Mouse (Mus musculus) heart, postnatal 25 days (tissue): Measurements from ENCODE around the gene Sgms1. TPM values are rescaled to one million over a fixed set of nuclear protein-coding genes. Genes with fewer than 3 reads are reported as not detected.
"Not testable (repeated sequence)": the region's sequence is repeated elsewhere in the genome, so short reads cannot be mapped to it uniquely, and the experiment has no call there.

Experiments
- DNase-seq: peaks from one replicate; pipeline ENCODE4 v3.0.0; 2022; ENCODE audit warnings: low spot score
- intact Hi-C: fragments of 180-260 bp; cut with DNase I; formaldehyde crosslinking; loops from one replicate; pipeline ENCODE4 v1.15.1; 2025
- total RNA-seq, 2 experiments: library from RNA; stranded (reverse); gene quantifications; 2 replicates each; pipeline ENCODE4 v1.2.3; 2021

Sgms1 gene
- total RNA-seq, 2 experiments from 2014 or later: 55.8 to 59.0 TPM

DNA sequence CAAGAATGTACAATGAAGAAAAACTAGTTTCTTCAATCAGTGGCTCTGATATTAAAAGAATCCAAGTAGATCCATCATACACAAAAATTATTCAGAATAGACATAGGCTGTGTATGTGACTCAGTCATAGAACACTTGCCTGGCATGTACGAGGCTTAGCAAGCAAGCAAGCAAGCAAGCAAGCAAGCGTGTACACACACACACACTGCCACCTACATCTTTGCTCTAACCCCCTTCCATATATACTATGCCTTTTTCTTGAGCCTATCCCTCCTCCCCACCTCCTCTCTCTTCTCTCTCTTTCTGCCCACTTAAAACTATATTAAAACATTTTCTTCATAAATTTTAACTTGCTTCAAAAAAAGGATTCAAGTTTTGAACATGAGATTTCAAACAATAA, 54.8 kb downstream of the Sgms1 start:
- intact Hi-C loops: no loop called here
- DNase-seq: no peak

DNA sequence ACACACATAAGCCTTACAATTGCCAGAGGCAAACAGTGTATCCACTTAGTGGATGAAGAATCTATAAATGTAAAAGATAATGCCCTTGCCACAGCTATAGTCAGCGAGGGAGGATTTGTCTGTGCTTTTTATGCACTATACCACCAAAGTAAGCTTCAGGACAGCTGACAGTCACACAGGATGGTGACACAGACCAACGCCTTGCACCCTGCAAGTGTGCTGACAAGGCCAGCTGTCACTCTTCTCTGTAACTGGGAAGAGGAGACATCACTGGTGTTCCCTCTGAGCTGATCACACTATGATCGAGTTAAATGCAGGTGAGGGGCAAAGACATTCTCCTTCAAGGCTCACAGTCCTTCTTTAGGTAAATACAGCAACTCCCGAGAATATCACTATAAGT, 56.0 kb downstream of the Sgms1 start:
- intact Hi-C loops: no loop called here
- no peak for DNase-seq

DNA sequence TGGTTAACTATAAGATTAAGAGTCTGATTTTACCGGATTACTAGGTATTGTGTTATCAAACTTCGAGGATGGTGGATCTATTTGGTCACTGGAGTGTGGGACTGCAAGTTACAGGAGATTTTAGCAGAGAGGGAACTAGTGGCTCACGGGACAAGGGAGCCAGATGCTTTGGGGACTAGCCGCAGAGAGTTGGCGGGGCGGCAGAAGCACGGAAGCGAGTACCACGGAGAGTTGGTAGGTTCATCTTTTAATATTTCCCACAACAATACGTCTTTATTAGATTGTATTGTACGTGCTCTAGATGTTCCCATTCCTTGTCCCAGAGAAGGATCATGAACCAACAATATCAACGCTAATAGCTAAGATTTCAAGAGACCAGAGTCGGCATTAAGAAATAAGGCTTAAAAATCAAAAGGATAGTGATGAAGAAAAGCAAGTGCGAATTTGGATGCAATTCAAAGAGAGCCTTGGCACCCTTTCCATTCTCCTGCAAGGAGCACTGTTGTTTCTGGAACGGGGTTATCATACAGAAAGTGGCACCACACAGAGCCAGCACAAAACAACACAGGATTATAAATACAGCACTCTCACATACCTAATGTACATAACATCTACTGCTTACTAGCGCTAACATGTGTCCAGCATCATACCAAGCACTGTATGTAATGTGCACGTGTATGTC, 56.6 kb downstream of the Sgms1 start:
- DNase-seq: no peak
- intact Hi-C loops: no loop called here

DNA sequence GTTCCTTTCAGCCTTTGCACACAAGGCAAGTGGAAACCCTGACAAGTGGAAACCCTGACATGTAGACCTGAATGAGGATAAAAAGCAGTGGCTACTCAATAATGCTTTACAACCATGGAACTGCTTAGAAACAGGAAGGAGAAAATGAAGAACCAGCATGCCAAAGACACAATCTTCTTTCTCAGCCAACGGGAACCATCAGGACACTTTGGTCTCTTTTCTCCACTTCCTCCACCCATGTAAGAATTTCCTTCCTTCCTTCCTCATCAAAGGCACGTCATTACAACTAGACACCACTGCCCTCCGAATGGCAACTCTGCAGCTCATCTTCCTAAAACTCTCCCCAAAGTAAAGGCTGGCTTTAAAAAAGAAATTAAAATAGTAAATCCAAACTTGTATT, 59.3 kb downstream of the Sgms1 start:
- DNase-seq: no peak
- intact Hi-C loops: no loop called here

DNA sequence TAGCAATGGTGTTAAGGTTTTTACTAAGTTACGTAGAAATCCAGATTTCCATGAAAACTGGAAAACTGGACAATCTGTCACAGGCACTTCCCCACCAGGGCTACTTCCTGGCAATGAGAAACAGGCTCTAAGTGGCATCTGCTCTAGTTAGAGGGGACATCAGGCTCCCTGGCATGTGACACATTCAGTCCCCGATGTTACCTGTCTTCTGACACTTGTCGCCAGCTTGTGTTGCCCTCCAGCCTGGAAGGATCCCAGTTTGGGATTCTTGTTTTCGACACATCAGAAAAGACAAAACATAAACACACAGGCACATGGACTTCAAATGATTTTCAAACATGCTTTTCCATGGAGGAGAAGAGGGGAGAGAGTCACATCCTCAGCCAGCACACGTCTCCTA, 60.0 kb downstream of the Sgms1 start:
- intact Hi-C loops: no loop called here
- no peak for DNase-seq

DNA sequence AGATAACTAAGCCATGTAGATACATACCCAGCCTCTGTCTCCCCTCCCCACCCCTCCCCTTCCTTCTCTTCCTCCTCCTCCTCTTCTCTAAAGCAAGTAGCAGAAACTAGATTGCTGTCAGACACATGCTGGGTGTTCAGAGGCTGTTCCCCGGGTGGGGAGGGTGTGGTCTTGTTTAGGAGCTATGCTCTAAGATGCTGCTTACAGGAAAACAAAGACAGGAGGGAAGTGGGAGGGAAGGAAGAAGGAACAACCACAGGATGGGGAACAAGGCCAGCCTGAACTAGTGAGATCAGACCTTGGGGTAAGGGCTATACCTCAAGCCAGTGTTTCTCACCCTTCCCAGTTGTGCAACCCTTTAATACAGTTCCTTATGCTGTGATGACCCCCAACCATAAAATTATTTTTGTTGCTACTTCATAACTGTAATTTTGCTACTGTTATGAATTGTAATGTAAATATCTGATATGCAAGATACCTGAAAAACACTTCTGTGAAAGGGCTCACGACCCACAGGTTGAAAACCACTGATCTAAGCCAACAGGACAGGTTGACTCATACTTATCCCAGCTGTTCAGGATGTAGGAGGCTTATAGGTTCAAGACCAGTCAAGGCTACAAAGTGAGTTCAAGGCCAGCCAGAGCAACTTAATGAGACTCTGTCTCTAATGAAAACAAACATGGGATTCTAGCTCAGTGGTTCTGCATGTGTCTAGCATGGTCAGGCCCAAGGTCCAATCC, 61.3 kb downstream of the Sgms1 start:
- intact Hi-C loops: no loop called here
- no peak for DNase-seq

DNA sequence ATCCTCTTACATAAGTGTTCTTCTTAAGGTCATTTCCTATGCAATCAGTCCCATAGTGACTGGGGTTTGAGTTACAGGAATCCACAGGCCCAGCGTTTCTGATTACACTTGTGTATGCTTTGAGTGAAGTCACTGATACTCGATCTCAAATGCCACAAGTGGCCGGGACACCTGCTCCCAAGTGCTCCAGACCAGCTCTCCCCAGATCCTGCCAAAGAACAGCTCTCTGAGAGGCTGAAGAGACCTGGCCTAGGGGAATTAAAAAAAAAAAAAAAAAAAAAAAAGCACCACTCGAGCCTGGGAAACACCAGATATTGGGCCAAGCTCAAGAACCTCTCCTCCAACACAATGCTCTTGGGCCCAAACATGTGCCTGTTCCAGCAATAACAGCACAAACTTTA, 62.9 kb downstream of the Sgms1 start:
- intact Hi-C loops: no loop called here
- DNase-seq: no peak

- no peak for DNase-seq
- intact Hi-C loops: no loop called here
Measured at GRCm38 (mm10) chr19:32326156-32326555, 63.4 kb downstream of the Sgms1 start.

DNA sequence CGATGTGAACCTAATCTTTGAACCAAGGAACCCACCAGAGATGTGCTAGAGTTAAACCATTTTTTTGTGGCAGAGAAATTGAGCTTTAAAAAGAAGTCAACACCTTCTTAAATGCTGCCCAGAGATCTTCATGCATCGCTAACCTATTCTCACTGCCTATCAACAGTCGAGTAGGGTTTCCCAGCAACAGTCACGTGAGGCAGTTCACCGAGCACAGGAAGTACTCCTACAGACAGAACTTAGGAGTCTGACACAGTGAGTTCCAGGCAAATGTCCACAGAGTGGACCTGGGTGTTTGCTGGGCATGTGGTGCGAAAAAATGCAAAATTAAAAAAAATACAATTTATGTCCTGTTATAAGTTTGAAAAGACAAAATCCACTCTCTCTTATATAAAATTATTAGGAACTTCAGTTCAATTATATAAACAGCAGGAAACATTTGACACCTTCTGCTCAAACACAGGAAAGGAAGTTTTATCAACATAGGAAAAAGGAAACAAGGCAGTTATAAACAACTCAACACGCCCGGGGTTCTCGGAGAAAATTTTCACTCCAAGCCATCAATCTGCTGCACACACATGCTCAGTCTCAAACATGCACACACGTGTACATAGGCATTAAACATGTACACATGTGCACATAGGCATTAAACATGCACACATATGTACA, 64.3 kb downstream of the Sgms1 start:
- DNase-seq: no peak
- intact Hi-C loops: no loop called here

GRCm38 (mm10) chr19:32324550-32324949, 65.0 kb downstream of the Sgms1 start:
- intact Hi-C loops: loop anchor here (5.0 kb wide), 3 partner anchors 112 to 197 kb away; no protein-coding TSS in a partner anchor
- no peak for DNase-seq

GRCm38 (mm10) chr19:32323070-32323469, 66.4 kb downstream of the Sgms1 start:
- DNase-seq: no peak
- intact Hi-C loops: loop anchor here (2.0 to 5.0 kb wide), 4 partner anchors 66 to 196 kb away; partner anchors contain the start of gene Sgms1

DNA sequence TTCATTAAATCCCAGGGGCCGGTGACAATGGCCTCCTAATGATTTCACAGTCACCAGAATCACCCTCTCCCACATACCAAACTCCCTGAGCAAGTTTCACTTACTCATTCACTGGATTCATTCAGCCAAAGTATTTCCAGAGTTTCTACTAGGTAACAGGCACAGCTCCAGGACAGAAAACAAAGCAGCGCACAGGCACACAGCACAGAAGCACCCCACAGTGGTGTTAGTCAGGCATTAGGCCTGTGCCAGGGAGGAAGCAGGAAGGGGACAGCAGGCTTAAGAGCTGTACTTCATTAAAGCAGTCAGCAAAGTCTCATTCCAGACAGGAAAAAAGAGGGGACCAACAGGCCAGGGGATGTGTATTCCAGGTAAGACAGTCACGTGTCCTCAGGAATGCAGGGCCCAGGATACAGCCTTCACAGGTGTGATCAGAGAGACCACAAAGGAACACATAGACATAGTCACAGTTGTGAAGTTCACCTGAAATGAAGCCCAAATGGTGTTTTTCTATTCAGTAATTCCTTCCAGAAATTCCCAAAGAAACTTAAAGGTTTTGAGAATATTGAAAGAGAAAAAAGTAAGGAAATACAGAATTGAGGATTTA, 67.0 kb downstream of the Sgms1 start:
- DNase-seq: peak; percentile 59
- intact Hi-C loops: loop anchor here (2.0 to 5.0 kb wide), 4 partner anchors 66 to 195 kb away; partner anchors contain the start of gene Sgms1

DNA sequence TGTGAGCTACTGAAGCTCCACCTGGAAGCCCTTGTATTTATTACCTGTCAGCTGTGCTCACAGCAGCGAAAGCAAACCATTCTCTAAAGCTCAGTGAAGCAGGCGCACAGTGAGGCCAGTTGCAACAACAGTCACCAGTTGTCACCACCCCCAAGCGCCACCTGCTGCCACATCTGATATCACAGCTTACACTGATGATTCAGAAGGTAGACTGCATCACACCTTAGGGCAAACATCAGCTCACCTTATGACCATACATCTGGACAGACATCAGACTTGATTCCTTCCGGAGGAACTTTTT, 69.2 kb downstream of the Sgms1 start:
- intact Hi-C loops: loop anchor here (2.0 to 5.0 kb wide), 4 partner anchors 16 to 193 kb away; no protein-coding TSS in a partner anchor

GRCm38 (mm10) chr19:32319531-32320365, 69.8 kb downstream of the Sgms1 start:
- intact Hi-C loops: loop anchor here (2.0 to 5.0 kb wide), 4 partner anchors 15 to 192 kb away; no protein-coding TSS in a partner anchor
- DNase-seq: no peak

More for the DNA sequence above, 69.2 kb downstream of the Sgms1 start:
- DNase-seq: no peak

DNA sequence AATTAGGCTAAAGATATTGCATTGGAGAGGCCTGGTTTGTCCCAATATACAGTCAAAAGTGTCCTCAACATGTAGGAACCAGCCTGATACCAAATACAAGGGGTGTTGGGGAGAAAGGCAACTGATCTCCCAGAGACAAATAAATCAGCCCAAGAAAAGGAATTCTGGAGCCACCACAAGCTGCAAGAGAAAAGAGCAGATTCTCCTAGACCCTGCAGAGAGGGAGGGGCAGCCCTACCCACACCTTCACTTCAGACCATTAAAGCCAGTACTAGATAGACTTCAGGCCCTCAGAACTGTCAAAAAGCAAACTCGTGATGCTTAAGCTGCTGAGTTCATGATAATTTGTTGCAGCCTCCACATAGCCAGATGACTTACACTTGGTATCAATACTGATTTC, 70.5 kb downstream of the Sgms1 start:
- intact Hi-C loops: no loop called here
- DNase-seq: no peak

DNA sequence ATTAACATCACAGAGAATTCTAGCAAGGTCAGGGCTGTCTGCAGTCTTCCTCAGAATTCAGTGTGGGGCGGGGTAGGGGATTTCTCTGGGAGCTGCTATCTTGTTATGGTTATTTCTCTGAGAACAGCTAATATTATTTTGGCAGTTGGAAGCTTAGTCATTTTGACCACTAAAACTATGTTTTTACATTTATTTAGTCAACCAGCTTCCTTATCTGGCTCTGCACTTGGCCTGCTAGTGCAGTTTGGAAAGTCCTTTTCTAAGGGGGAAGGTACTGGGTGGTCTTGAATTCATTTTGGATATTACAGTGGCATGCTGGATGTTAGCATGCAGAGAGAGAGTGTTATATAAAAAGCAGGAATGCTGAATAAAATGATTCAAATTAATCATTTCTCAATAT, 72.2 kb downstream of the Sgms1 start:
- DNase-seq, intact Hi-C loops: not testable (repeated sequence)

GRCm38 (mm10) chr19:32313304-32313703, 76.2 kb downstream of the Sgms1 start:
- no peak for DNase-seq
- intact Hi-C loops: no loop called here

- DNase-seq: no peak
- intact Hi-C loops: no loop called here
Measured at GRCm38 (mm10) chr19:32311762-32312161, 77.8 kb downstream of the Sgms1 start.

DNA sequence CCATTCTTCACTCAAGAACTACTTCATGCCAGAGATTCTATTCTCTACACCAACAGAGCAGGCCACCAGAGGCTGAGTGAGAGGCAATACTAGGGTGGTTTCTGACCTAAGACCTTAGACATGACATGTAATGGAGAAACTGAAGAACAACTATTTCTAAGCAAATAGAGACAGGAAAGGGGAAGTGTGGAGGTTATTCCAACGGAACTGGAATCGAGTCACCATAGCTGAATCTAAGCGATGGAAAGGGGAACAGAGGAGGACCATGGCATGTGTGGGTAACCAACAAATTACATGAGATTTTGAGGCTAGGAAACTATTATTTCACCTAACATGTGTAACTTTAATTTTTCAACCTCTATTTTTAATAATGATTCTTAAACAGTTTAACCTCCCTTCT, 78.5 kb downstream of the Sgms1 start:
- no peak for DNase-seq
- intact Hi-C loops: no loop called here

- intact Hi-C loops: no loop called here
Measured at GRCm38 (mm10) chr19:32310483-32310882, 79.0 kb downstream of the Sgms1 start.

More at GRCm38 (mm10) chr19:32310483-32310882, 79.0 kb downstream of the Sgms1 start:
- DNase-seq: no peak
